In the genomic region with DNA sequence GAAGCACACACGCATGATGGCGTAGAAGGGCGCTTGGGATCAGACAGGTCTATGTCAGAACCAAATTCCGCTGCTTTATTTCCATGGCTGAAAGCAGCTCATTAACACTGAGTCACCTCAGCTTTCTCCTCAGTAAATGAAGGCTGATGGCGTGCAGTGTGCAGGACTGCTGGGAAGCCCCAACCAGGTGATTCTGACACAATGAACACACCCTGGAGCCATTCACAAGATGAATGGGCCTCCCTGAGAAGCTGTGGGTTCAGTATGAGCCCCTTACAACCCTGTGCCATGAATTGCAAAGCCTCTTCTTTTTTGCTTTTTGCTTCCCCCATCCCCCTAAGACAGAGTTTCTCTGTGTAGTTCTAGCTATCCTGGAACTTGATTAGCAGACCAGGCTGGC, we compare ENCODE assay signal across 24 mouse cellular contexts.
"Had no signal": no experiment of that assay in that cellular context is flagged by ENCODE, and none has a peak within 500 bp of the region (broad histone marks: within the 10 kb centered on the region; RNA-seq: fewer than 3 reads in every experiment).

No protein-coding gene starts in this region.

- H3K27ac ChIP-seq: gastrocnemius, adult 2 months; heart, embryonic 13.5 days; heart, embryonic 15.5 days; hindbrain, embryonic 13.5 days; hindbrain, embryonic 15.5 days; hindbrain, postnatal 0 days; kidney, embryonic 15.5 days; kidney, postnatal 0 days; limb, embryonic 13.5 days; limb, embryonic 15.5 days; liver, embryonic 12.5 days; liver, embryonic 14.5 days had no signal

- H3K4me3 ChIP-seq: gastrocnemius, adult 2 months; heart, embryonic 13.5 days; heart, embryonic 15.5 days; hindbrain, embryonic 13.5 days; hindbrain, embryonic 15.5 days; kidney, embryonic 15.5 days; limb, embryonic 13.5 days; limb, embryonic 15.5 days; liver, embryonic 12.5 days had no signal

- DNase-seq: gastrocnemius, adult 2 months; gastrocnemius, postnatal 10 days; gastrocnemius, postnatal 25 days; heart, adult 18-20 months; heart, postnatal 14 days; heart, postnatal 36 days; kidney, adult 18-20 months; kidney, adult 9 months; kidney, postnatal 14 days; kidney, postnatal 36 days; layer of hippocampus, adult 9-11 months; layer of hippocampus, postnatal 36 days; left cerebral cortex, postnatal 4 days had no signal

- H3K27me3 ChIP-seq: heart, embryonic 13.5 days; heart, embryonic 15.5 days; hindbrain, embryonic 13.5 days; hindbrain, embryonic 15.5 days; kidney, embryonic 15.5 days; limb, embryonic 13.5 days; limb, embryonic 15.5 days; liver, embryonic 12.5 days had no signal

- H3K4me1 ChIP-seq: heart, embryonic 13.5 days; heart, embryonic 15.5 days; hindbrain, embryonic 13.5 days; hindbrain, embryonic 15.5 days; kidney, embryonic 15.5 days; limb, embryonic 13.5 days; limb, embryonic 15.5 days; liver, embryonic 12.5 days had no signal

- H3K9ac ChIP-seq: heart, embryonic 13.5 days; heart, embryonic 15.5 days; hindbrain, embryonic 13.5 days; hindbrain, embryonic 15.5 days; kidney, embryonic 15.5 days; limb, embryonic 13.5 days; limb, embryonic 15.5 days; liver, embryonic 12.5 days; liver, embryonic 14.5 days had no signal

- H3K9me3 ChIP-seq: heart, embryonic 13.5 days; heart, embryonic 15.5 days; hindbrain, embryonic 13.5 days; hindbrain, embryonic 15.5 days; kidney, embryonic 15.5 days; limb, embryonic 13.5 days; limb, embryonic 15.5 days; liver, embryonic 12.5 days had no signal
